Mouse (Mus musculus) heart, embryonic 16.5 days (tissue): ENCODE measurements around the gene Gm28551. TPM values are rescaled to one million over a fixed set of nuclear protein-coding genes. Genes with fewer than 3 reads are reported as not detected.
"Not testable (repeated sequence)": the region's sequence is repeated elsewhere in the genome, so short reads cannot be mapped to it uniquely, and the experiment has no call there.

Source experiments
- ATAC-seq: fragments of 200-750 bp; cut with Nextera tagmentation; replicated peaks from 2 replicates; pipeline ENCODE4 v1.8.0; 2017; ENCODE audit warnings: moderate number of reproducible peaks; ENCODE audit not compliant: insufficient read depth, low FRiP score; ENCODE audit errors: extremely low read depth
- H3K27ac ChIP-seq: fragments of 300-500 bp; sonication (generic); 2 replicates; pipeline ENCODE4 v1.5.1; 2014; ENCODE audit warnings: mild to moderate bottlenecking, low read length, control low read depth, moderate library complexity
- H3K27me3 ChIP-seq: fragments of 300-500 bp; sonication (generic); 2 replicates; pipeline ENCODE4 v1.6.1; 2014; ENCODE audit warnings: low read length, mixed read lengths; ENCODE audit not compliant: control insufficient read depth, insufficient read depth
- H3K36me3 ChIP-seq: fragments of 300-500 bp; sonication (generic); 2 replicates; pipeline ENCODE4 v1.6.1; 2014; ENCODE audit not compliant: control insufficient read depth, insufficient read depth
- H3K4me1 ChIP-seq: fragments of 300-500 bp; sonication (generic); 2 replicates; pipeline ENCODE4 v1.6.1; 2014; ENCODE audit warnings: low read length, mixed read lengths; ENCODE audit not compliant: control insufficient read depth, insufficient read depth
- H3K4me2 ChIP-seq: fragments of 300-500 bp; sonication (generic); 2 replicates; pipeline ENCODE4 v1.6.1; 2014; ENCODE audit warnings: low read depth, mild to moderate bottlenecking, control low read depth, low read length
- H3K4me3 ChIP-seq: fragments of 300-500 bp; sonication (generic); 2 replicates; pipeline ENCODE4 v1.5.1; 2014; ENCODE audit warnings: mild to moderate bottlenecking, control low read depth, low read length
- H3K9ac ChIP-seq: fragments of 300-500 bp; sonication (generic); 2 replicates; pipeline ENCODE4 v1.6.1; 2014; ENCODE audit warnings: low read length, control low read depth
- H3K9me3 ChIP-seq: fragments of 300-500 bp; sonication (generic); replicated peaks from 2 replicates; pipeline ENCODE4 v1.6.1; 2016; ENCODE audit warnings: low read length; ENCODE audit not compliant: control insufficient read depth
- WGBS: fragments of 180-500 bp; shearing (Covaris S2); extraction: QIAGEN DNeasy Blood & Tissue Kit; methylation state at CpG from one replicate; pipeline ENCODE4 v1.1.7; 2014; 5-methylcytosine and 5-hydroxymethylcytosine counted together
- polyA plus RNA-seq: library from polyadenylated mRNA; unstranded; fragments of >200 nt; fragmentation: Nextera tagmentation; extraction: Ambion mirVana; gene quantifications from 2 replicates; pipeline ENCODE4 v1.2.1, GENCODE M21; 2015

Gm28551 gene
- polyA plus RNA-seq, 1 experiment from 2014 or later: 0.17 TPM

GRCm38 (mm10) chr1:53337403-53337802 is 15.1 kb downstream of the Gm28551 start:
- peaks cover 12% of the 10 kb centered on the region for H3K36me3 ChIP-seq
- ATAC-seq, H3K4me3 ChIP-seq, H3K9me3 ChIP-seq, H3K9ac ChIP-seq, H3K4me2 ChIP-seq, H3K4me1 ChIP-seq, H3K27ac ChIP-seq, H3K27me3 ChIP-seq: not testable (repeated sequence)
- 60% methylated on average over 2 of the region's 2 CpGs for WGBS

GRCm38 (mm10) chr1:53335465-53335864 is 17.0 kb downstream of the Gm28551 start:
- Histone ChIP-seq H3K4me1 (no peaks in the 10 kb centered on the region), H3K27ac (no peak overlapping the region), H3K4me3 (no peak overlapping the region), H3K9me3 (no peaks in the 10 kb centered on the region), H3K4me2 (no peak overlapping the region), H3K27me3 (no peaks in the 10 kb centered on the region), H3K9ac (no peak overlapping the region), H3K36me3 (no peaks in the 10 kb centered on the region)
- no peak for ATAC-seq

DNA sequence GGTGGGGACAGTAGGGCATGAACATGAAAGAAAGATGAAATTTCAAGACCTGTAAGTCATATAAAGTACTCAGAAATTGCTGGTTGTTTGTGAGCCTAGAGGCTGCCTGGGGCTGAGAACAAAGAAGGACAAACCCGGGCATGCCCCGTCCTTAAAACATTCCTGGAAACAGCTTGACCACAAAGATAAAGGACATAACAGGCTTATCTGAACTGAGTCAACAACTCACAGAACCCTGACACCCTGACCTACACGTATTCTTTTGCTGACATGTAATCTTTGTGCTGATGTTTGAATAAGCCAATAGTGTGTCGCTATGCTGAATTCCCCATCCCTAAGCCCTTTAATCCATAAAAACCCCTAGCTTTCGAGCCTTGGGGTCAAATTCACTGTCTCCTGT is 18.9 kb downstream of the Gm28551 start:
- WGBS: 44% methylated on average over 5 of the region's 5 CpGs
- H3K4me2 ChIP-seq, H3K27me3 ChIP-seq, H3K27ac ChIP-seq, ATAC-seq, H3K36me3 ChIP-seq, H3K4me1 ChIP-seq, H3K9ac ChIP-seq, H3K9me3 ChIP-seq, H3K4me3 ChIP-seq: not testable (repeated sequence)

DNA sequence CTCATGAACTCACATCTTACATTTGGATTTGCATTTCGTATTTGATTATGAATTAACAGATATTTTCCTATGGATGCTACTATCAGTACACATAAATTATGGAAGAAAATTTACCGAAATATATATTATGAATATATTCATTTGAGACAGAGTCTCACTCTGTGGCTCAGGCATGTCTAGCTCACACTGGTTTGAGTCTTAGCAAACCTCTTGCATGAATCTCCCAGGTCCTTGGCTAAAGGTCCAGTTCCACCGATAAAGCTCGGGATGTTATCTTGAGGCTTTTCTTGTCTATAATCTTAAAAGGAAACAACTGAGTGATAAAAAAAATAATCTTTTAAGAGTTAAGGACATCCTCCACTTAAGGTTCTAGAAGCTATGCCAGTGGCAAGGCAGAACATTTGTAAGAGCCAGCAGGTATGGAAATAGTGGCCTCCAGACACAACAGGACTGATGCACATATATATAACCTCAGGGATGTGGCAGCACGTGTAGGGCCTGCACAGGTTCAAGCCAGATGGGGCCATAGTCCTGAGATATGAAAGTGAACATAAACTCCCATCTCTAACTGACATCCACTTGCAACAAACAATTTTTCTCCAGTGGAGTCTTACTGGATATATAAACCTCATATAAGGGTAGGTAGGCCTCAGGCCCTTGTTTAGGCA is 27.5 kb downstream of the Gm28551 start:
- Histone ChIP-seq H3K36me3 (peaks cover 16% of the 10 kb centered on the region), H3K27me3 (no peaks in the 10 kb centered on the region), H3K27ac (no peak overlapping the region), H3K4me3 (no peak overlapping the region), H3K9me3 (no peaks in the 10 kb centered on the region), H3K4me2 (no peak overlapping the region), H3K4me1 (no peaks in the 10 kb centered on the region), H3K9ac (no peak overlapping the region)
- no peak for ATAC-seq
- WGBS: 82% methylated on average over 5 of the region's 5 CpGs

DNA sequence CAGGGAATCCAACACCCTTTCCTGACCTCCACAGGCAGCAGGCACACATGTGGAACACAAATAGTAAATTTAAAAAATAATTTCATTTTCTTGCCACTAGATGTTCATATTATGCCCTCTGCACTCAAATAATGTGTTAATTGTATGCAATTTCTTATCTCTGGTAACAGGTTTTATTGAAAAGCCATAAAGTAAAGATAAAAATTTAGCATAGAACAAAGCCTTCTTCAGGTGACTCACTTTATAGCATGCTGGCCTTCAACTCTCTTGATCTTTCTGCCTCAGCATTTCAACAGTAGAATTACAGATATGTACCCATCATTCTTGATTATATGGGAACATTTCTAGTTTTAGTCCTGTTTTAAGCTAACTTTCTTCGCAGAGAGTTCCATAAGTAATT is 28.2 kb downstream of the Gm28551 start:
- Histone ChIP-seq H3K27me3 (no peaks in the 10 kb centered on the region), H3K9ac (no peak overlapping the region), H3K4me1 (no peaks in the 10 kb centered on the region), H3K36me3 (peaks cover 16% of the 10 kb centered on the region), H3K4me2 (no peak overlapping the region), H3K27ac (no peak overlapping the region), H3K4me3 (no peak overlapping the region), H3K9me3 (no peaks in the 10 kb centered on the region)
- 92% methylated on average over 1 of the region's 1 CpGs for WGBS
- ATAC-seq: no peak

- 89% methylated on average over 5 of the region's 5 CpGs for WGBS
- H3K27ac ChIP-seq: no peak overlapping the region
- peaks cover 20% of the 10 kb centered on the region for H3K36me3 ChIP-seq
- no peaks in the 10 kb centered on the region for H3K27me3 ChIP-seq
- H3K4me2 ChIP-seq: no peak overlapping the region
- H3K9me3 ChIP-seq: no peaks in the 10 kb centered on the region
- H3K4me1 ChIP-seq: no peaks in the 10 kb centered on the region
- no peak for ATAC-seq
- H3K9ac ChIP-seq: no peak overlapping the region
- no peak overlapping the region for H3K4me3 ChIP-seq
These were observed 29.2 kb downstream of the Gm28551 start for GRCm38 (mm10) chr1:53323254-53323653.

- Histone ChIP-seq H3K27ac (no peak overlapping the region), H3K9me3 (no peaks in the 10 kb centered on the region), H3K36me3 (peaks cover 24% of the 10 kb centered on the region), H3K4me2 (no peak overlapping the region), H3K4me3 (no peak overlapping the region), H3K9ac (no peak overlapping the region), H3K4me1 (no peaks in the 10 kb centered on the region), H3K27me3 (no peaks in the 10 kb centered on the region)
- WGBS: 96% methylated on average over 4 of the region's 4 CpGs
- ATAC-seq: no peak
These were observed 30.7 kb downstream of the Gm28551 start for GRCm38 (mm10) chr1:53321662-53322344.

DNA sequence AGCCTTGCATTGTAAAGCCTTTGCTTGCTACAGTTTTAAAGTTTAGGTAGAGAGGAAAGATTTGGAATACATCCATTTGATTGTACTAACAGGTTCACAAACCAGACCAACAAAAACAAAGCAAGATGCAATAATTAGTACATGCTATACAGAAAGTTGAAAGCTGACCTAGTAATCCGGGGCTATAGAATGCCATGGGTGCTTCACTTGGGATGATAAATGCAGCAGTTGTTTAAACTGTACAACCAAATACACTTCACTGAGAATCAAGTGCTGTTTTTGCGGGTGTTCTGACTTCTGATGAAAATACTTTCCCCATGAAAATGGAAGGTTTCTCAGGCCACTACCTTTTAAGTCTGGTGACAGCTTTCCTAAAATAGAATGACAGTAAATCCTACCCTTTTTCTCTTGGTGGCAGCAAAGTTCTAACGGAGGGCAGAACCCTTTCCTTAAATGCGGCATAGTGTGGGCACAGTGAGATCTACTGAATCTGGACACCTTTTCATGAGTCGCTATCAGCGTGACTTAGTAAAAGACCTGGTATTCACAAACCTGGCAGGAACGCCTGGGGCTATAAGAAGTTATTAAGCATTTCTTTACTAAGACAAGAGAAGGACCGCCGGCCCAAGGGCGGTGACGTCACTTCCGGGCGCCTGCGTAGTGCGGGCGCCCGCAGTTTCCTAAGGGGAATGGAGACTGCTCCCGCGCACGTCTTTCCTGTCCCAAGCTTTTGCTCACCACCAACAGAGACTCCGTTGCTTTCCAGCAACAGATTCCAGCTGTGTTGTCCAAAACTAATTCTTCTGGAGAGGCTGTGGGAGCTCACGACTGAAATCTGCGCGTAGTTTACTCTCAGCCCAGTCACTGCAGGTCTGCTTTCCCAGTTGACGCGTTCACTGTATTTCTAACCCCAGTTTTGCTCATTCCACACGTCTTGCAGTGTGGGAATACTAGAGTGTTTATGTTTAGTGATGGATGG is 39.2 kb downstream of the Gm28551 start, which contains the start of gene Osgepl1:
TSS of gene Osgepl1 (plus strand) at position 636 of the 979 bp plus-strand sequence.
- peak within 1 kb of the TSS; percentile 86 for H3K27ac ChIP-seq
- H3K9ac ChIP-seq: peak within 1 kb of the TSS; percentile 88
- H3K4me2 ChIP-seq: peak within 1 kb of the TSS; percentile 81
- peak within 1 kb of the TSS; percentile 83 for H3K4me3 ChIP-seq
- no peaks in the 10 kb centered on the region for H3K27me3 ChIP-seq
- no peaks in the 10 kb centered on the region for H3K9me3 ChIP-seq
- 0 out of 2 replicates have a peak, but pooled peaks cover 4% of the 10 kb centered on the region for H3K4me1 ChIP-seq
- peaks cover 5% of the 10 kb centered on the region; the same call in 1 of the 2 replicates for H3K36me3 ChIP-seq
- WGBS: 2% methylated on average over 27 of the region's 27 CpGs
- ATAC-seq: peak; percentile 93
